8 mouse cellular contexts compared by ENCODE assay signal in the genomic region with DNA sequence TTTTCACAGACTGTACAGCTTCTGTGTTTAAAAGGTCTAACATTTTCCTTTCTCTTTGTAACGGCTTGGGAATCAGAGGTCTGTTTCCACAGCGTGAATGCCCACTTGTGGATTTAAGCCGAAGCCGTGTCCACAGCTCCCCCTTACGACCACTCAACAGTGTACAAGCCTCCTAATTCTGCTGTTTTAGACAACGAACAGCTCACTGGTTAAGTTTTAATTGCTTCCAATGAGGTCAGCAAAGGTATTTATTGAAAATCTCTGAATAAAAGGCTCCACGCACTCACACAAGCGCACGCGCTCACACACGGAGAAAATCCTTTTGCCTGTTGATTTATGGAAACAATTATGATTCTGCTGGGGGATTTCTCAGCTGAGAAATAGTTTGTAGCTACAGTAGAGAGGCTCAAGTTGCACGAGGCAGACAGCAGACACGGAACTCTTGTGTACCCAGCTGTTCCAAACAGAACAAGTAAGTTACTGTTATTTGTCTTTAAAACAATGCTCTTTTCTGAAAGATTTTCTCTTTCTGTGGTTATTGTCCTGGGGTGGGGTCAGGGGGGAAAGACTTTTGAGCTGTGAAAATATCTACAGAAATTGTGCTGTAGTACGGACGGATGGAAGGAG. TPM values are rescaled to one million over a fixed set of nuclear protein-coding genes. Genes with fewer than 3 reads are reported as not detected.
DNase-seq lines count a peak whose midpoint lies in the region; ATAC-seq and TF ChIP-seq lines count a peak whose summit lies in the region.

Gene Fgf7 (plus strand): TSS at position 280 of the 627 bp plus-strand sequence.

- 0 out of 2 replicates have a peak, but pooled peaks have one; percentile 37 for TF ChIP-seq EP300 in lung, postnatal 0 days (IDR thresholded peaks at IDR 0.05)

- no peak within 1 kb of the TSS for H3K9ac ChIP-seq in neural tube, embryonic 11.5 days (ENCODE audit: low read length)
- no peak within 1 kb of the TSS for H3K9ac ChIP-seq in intestine, embryonic 16.5 days (ENCODE audit: low read depth, low read length)
- H3K9ac ChIP-seq in lung, postnatal 0 days (replicated peaks; ENCODE audit: low read depth), result peak within 1 kb of the TSS; percentile 29; the same call in 1 of the 2 replicates

- no peaks in the 10 kb centered on the region for H3K9me3 ChIP-seq in neural tube, embryonic 11.5 days (ENCODE audit: control insufficient read depth, low read length)
- no peaks in the 10 kb centered on the region for H3K9me3 ChIP-seq in intestine, embryonic 16.5 days (ENCODE audit: control insufficient read depth, low read length)
- no peaks in the 10 kb centered on the region for H3K9me3 ChIP-seq in lung, postnatal 0 days (ENCODE audit: low read length)

- WGBS in neural tube, embryonic 11.5 days, result 65% methylated on average over 15 of the region's 15 CpGs
- WGBS in intestine, embryonic 16.5 days, result 42% methylated on average over 15 of the region's 15 CpGs
- WGBS in lung, postnatal 0 days, result 34% methylated on average over 15 of the region's 15 CpGs

- no peak for ATAC-seq in neural tube, embryonic 11.5 days (ENCODE audit: insufficient read depth, low FRiP score, low TSS enrichment)
- peak; percentile 55; the same call in 1 of the 2 replicates for ATAC-seq in intestine, embryonic 16.5 days
- peak; percentile 56 for ATAC-seq in lung, postnatal 0 days

- no peaks in the 10 kb centered on the region for H3K27me3 ChIP-seq in neural tube, embryonic 11.5 days (ENCODE audit: control insufficient read depth, insufficient read depth, low read length)
- no peaks in the 10 kb centered on the region for H3K27me3 ChIP-seq in intestine, embryonic 16.5 days (replicated peaks; ENCODE audit: control insufficient read depth, insufficient read depth, low read length)
- no peaks in the 10 kb centered on the region for H3K27me3 ChIP-seq in lung, postnatal 0 days (replicated peaks; ENCODE audit: insufficient read depth, low read length)

- H3K4me3 ChIP-seq in neural tube, embryonic 11.5 days (ENCODE audit: low read depth, low read length), result no peak within 1 kb of the TSS
- H3K4me3 ChIP-seq in intestine, embryonic 16.5 days (ENCODE audit: low read length), result no peak within 1 kb of the TSS
- H3K4me3 ChIP-seq in lung, postnatal 0 days (ENCODE audit: low read depth, low read length), result peak within 1 kb of the TSS; percentile 22

- peaks cover 5% of the 10 kb centered on the region; the same call in 1 of the 2 replicates for H3K4me1 ChIP-seq in neural tube, embryonic 11.5 days (ENCODE audit: control insufficient read depth, insufficient read depth, low read length)
- H3K4me1 ChIP-seq in intestine, embryonic 16.5 days (ENCODE audit: control insufficient read depth, insufficient read depth, low read length), result no peaks in the 10 kb centered on the region
- no peaks in the 10 kb centered on the region for H3K4me1 ChIP-seq in lung, postnatal 0 days (ENCODE audit: insufficient read depth, low read depth, low read length)

- DNase-seq in embryo, embryonic 10.5 days (ENCODE audit: low spot score), result peak; percentile 33
- no peak for DNase-seq in embryo, embryonic 10 days (ENCODE audit: low spot score)
- DNase-seq in neural tube, embryonic 11.5 days (ENCODE audit: low spot score), result peak; percentile 19
- no peak for DNase-seq in neural tube, embryonic 10.5 days (ENCODE audit: extremely low spot score, low spot score)
- peak; percentile 75 for DNase-seq in lung, postnatal 0 days (ENCODE audit: low spot score)
- DNase-seq in spleen, postnatal 10 days (ENCODE audit: low spot score in 2 of 2), result no peak
- DNase-seq in cerebellum, adult 18-20 months, result no peak

- H3K4me2 ChIP-seq in neural tube, embryonic 11.5 days (ENCODE audit: low read depth), result no peak within 1 kb of the TSS; the same call in 1 of the 2 replicates
- peak within 1 kb of the TSS; percentile 33; the same call in 1 of the 2 replicates for H3K4me2 ChIP-seq in intestine, embryonic 16.5 days (ENCODE audit: low read depth, low read length)
- H3K4me2 ChIP-seq in lung, postnatal 0 days (replicated peaks; ENCODE audit: low read depth, low read length), result peak within 1 kb of the TSS; percentile 48

- H3K27ac ChIP-seq in neural tube, embryonic 11.5 days (ENCODE audit: low read depth, low read length), result no peak within 1 kb of the TSS
- H3K27ac ChIP-seq in intestine, embryonic 16.5 days (ENCODE audit: low read length), result no peak within 1 kb of the TSS
- peak within 1 kb of the TSS; percentile 34; the same call in 1 of the 2 replicates for H3K27ac ChIP-seq in lung, postnatal 0 days (ENCODE audit: low read length)

- TF ChIP-seq CTCF in lung, postnatal 0 days (IDR thresholded peaks at IDR 0.05), result peak; percentile 72

- H3K36me3 ChIP-seq in neural tube, embryonic 11.5 days (ENCODE audit: control insufficient read depth, insufficient read depth, low read length), result no peaks in the 10 kb centered on the region
- H3K36me3 ChIP-seq in intestine, embryonic 16.5 days (ENCODE audit: control insufficient read depth, insufficient read depth, low read length), result no peaks in the 10 kb centered on the region
- H3K36me3 ChIP-seq in lung, postnatal 0 days (ENCODE audit: insufficient read depth, low read length), result no peaks in the 10 kb centered on the region

RNA-seq across cellular contexts. Expression of gene Fgf7, which starts in this region (rescaled TPM):
- 0.50 and 0.99 TPM in 2 replicates for polyA plus RNA-seq in neural tube, embryonic 11.5 days (2014; fragmentation: Nextera tagmentation; extraction: Ambion mirVana)
- polyA plus RNA-seq in intestine, embryonic 16.5 days (2015; fragmentation: Nextera tagmentation; extraction: Ambion mirVana), result 0.31 and 0.33 TPM in 2 replicates
- polyA plus RNA-seq in lung, postnatal 0 days (2015; fragmentation: Nextera tagmentation; extraction: Ambion mirVana), result 10.6 and 11.2 TPM in 2 replicates

Comparison
In these comparisons a context has a peak if more than half of its experiments do, and no peak if none do; other contexts are left out.
1. DNase-seq: peak in embryo, embryonic 10.5 days (single experiment) and lung, postnatal 0 days (single experiment); none in embryo, embryonic 10 days (single experiment), neural tube, embryonic 10.5 days (single experiment), spleen, postnatal 10 days (0 of 2) and cerebellum, adult 18-20 months (0 of 2).
2. Peak in DNase-seq in neural tube, embryonic 11.5 days; RNA of the gene not detected or under 1 TPM.
3. Peak in ATAC-seq and H3K4me2 ChIP-seq in intestine, embryonic 16.5 days; RNA of the gene not detected or under 1 TPM.